In the genomic region with DNA sequence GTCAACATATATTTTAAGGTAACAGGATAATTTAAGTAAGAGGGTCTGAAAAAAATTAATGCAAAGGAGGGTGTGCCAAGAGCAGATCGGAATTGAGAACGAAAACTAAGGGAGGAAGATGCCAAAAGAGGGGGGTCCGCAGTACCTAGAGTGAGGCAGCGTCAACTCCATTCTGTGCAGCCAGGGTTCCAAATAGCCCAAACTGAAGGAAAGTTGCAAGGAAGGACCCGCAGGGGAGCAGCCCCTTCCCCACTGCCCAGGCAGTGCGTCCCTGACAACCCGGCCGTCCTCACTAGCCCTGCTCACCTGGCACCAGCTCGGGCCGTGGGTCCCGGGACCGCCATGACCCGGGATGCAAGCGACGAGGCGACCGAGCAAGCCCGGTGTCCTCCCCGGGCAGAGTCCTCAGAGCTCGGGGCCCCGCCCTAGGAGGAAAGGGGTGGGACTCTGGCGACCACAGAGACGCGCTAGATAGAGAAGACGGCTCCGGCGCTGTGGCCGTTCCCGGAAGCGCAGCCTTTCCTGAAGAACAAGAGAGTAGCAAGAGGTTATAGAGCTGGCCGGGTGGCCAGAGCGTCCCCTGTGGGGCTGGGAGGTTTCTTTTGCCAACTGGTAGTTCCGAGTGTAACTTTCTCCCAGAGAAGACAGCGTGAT, we compare ENCODE assay signal across 8 mouse cellular contexts. TPM values are rescaled to one million over a fixed set of nuclear protein-coding genes. Genes with fewer than 3 reads are reported as not detected.
A peak's percentile ranks its signal among the peaks of the same experiment; 100 is the strongest.
DNase-seq lines count a peak whose midpoint lies in the region; ATAC-seq and TF ChIP-seq lines count a peak whose summit lies in the region.

Gene Abcd4, minus strand, starts transcription at position 437 of the 654 bp plus-strand sequence.

- H3K27me3 ChIP-seq in C2C12 (ENCODE audit: control insufficient read depth, insufficient read depth, insufficient read length) (no peaks in the 10 kb centered on the region), myocyte (ENCODE audit: control insufficient read depth, insufficient read depth, insufficient read length) (no peaks in the 10 kb centered on the region)
- 0 out of 2 replicates have a peak, but pooled peaks cover 2% of the 10 kb centered on the region for H3K27me3 ChIP-seq in erythroblast, embryonic 14.5 days (ENCODE audit: control insufficient read depth)
- H3K27me3 ChIP-seq in heart, embryonic 11.5 days (ENCODE audit: control insufficient read depth, insufficient read depth, low read length) = no peaks in the 10 kb centered on the region
- peaks cover 3% of the 10 kb centered on the region; the same call in 1 of the 2 replicates for H3K27me3 ChIP-seq in kidney, embryonic 16.5 days (ENCODE audit: insufficient read depth, low read length)
- no peaks in the 10 kb centered on the region for H3K27me3 ChIP-seq in liver, adult 2 months (ENCODE audit: control insufficient read depth, insufficient read depth, low read length)
- no peaks in the 10 kb centered on the region for H3K27me3 ChIP-seq in splenic B cell, adult 2 months (ENCODE audit: control insufficient read depth, insufficient read depth, low read length, poor library complexity, severe bottlenecking)

- H3K4me1 ChIP-seq in erythroblast, embryonic 14.5 days (ENCODE audit: control insufficient read depth) = peaks cover 11% of the 10 kb centered on the region
- H3K4me1 ChIP-seq in heart, embryonic 11.5 days (ENCODE audit: control insufficient read depth, insufficient read depth, low read length) = peaks cover 6% of the 10 kb centered on the region; the same call in 1 of the 2 replicates
- peaks cover 21% of the 10 kb centered on the region for H3K4me1 ChIP-seq in kidney, embryonic 16.5 days (ENCODE audit: insufficient read depth, low read length)
- H3K4me1 ChIP-seq in liver, adult 2 months (ENCODE audit: control insufficient read depth, insufficient read depth, low read length) = no peaks in the 10 kb centered on the region

- H3K9ac ChIP-seq in heart, embryonic 11.5 days (ENCODE audit: low read depth, low read length) = peak within 1 kb of the TSS; percentile 81
- peak within 1 kb of the TSS; percentile 93 for H3K9ac ChIP-seq in kidney, embryonic 16.5 days (replicated peaks; ENCODE audit: low read length)
- peak within 1 kb of the TSS; percentile 99 for H3K9ac ChIP-seq in liver, adult 2 months (ENCODE audit: low read depth, low read length)

- peaks cover 36% of the 10 kb centered on the region for H3K79me2 ChIP-seq in C2C12 (ENCODE audit: control insufficient read depth, insufficient read depth)
- no peaks in the 10 kb centered on the region for H3K79me2 ChIP-seq in liver, adult 2 months (ENCODE audit: control insufficient read depth, insufficient read depth, low read length)
- H3K79me2 ChIP-seq in myocyte (ENCODE audit: control insufficient read depth, insufficient read depth) = peaks cover 12% of the 10 kb centered on the region

- peaks cover 12% of the 10 kb centered on the region for H3K79me3 ChIP-seq in C2C12 (ENCODE audit: low read depth)

- H3ac ChIP-seq in C2C12 (ENCODE audit: control insufficient read depth, insufficient read length, low read depth) = peak within 1 kb of the TSS; percentile 99
- H3ac ChIP-seq in myocyte (ENCODE audit: control insufficient read depth, insufficient read length) = peak within 1 kb of the TSS; percentile 26

- H3K4me3 ChIP-seq in C2C12 (ENCODE audit: insufficient read depth, poor library complexity, severe bottlenecking) (peak within 1 kb of the TSS; percentile 86), myocyte (peak within 1 kb of the TSS; percentile 43)
- peak within 1 kb of the TSS; percentile 77 for H3K4me3 ChIP-seq in erythroblast, embryonic 14.5 days (replicated peaks)
- H3K4me3 ChIP-seq in heart, embryonic 11.5 days (ENCODE audit: low read depth, low read length) = peak within 1 kb of the TSS; percentile 59
- peak within 1 kb of the TSS; percentile 95 for H3K4me3 ChIP-seq in kidney, embryonic 16.5 days (ENCODE audit: low read length)
- H3K4me3 ChIP-seq in liver, adult 2 months (ENCODE audit: insufficient read depth, low read depth, low read length) = peak within 1 kb of the TSS; percentile 100

- TF ChIP-seq POLR2A in brain, embryonic 14.5 days (IDR thresholded peaks at IDR 0.05; ENCODE audit: borderline replicate concordance, extremely low read depth, insufficient read depth, insufficient read length, poor library complexity, severe bottlenecking) = peak; percentile 73; the same call in 1 of the 2 replicates
- peak; percentile 75 for TF ChIP-seq POLR2A in liver, adult 2 months (IDR thresholded peaks at IDR 0.05; ENCODE audit: extremely low read depth, insufficient read depth, low read length)
- peak; percentile 98 for TF ChIP-seq POLR2A in myocyte (IDR thresholded peaks at IDR 0.05; ENCODE audit: insufficient read length, low read depth)

- no peaks in the 10 kb centered on the region for H3K9me3 ChIP-seq in erythroblast, embryonic 14.5 days (ENCODE audit: control insufficient read depth, low read length)
- no peaks in the 10 kb centered on the region for H3K9me3 ChIP-seq in heart, embryonic 11.5 days (replicated peaks; ENCODE audit: control insufficient read depth, low read length)
- H3K9me3 ChIP-seq in kidney, embryonic 16.5 days (ENCODE audit: low read length) = no peaks in the 10 kb centered on the region

- H3K36me3 ChIP-seq in C2C12 (ENCODE audit: control insufficient read depth, insufficient read depth) (peaks cover 16% of the 10 kb centered on the region), myocyte (ENCODE audit: control insufficient read depth, insufficient read depth) (peaks cover 8% of the 10 kb centered on the region)
- no peaks in the 10 kb centered on the region for H3K36me3 ChIP-seq in erythroblast, embryonic 14.5 days (ENCODE audit: control insufficient read depth)
- H3K36me3 ChIP-seq in heart, embryonic 11.5 days (ENCODE audit: control insufficient read depth, insufficient read depth, low read length) = no peaks in the 10 kb centered on the region
- no peaks in the 10 kb centered on the region for H3K36me3 ChIP-seq in kidney, embryonic 16.5 days (ENCODE audit: insufficient read depth, low read length)
- no peaks in the 10 kb centered on the region for H3K36me3 ChIP-seq in liver, adult 2 months (ENCODE audit: control insufficient read depth, insufficient read depth, low read length)
- no peaks in the 10 kb centered on the region for H3K36me3 ChIP-seq in splenic B cell, adult 2 months (ENCODE audit: control insufficient read depth, insufficient read depth, low read length, poor library complexity, severe bottlenecking)

- DNase-seq in brain, embryonic 14.5 days (ENCODE audit: low read depth) = peak; percentile 97
- DNase-seq in liver, adult 2 months (ENCODE audit: extremely low read depth, low read depth, low spot score) = peak; percentile 92
- peak; percentile 93 for DNase-seq in splenic B cell, adult 2 months (ENCODE audit: low read depth, low spot score)

- WGBS in heart, embryonic 11.5 days (ENCODE audit: insufficient replicate concordance) = under 1% methylated on average over 34 of the region's 34 CpGs
- WGBS in kidney, embryonic 16.5 days = 0% methylated on average over 34 of the region's 34 CpGs
- under 1% methylated on average over 34 of the region's 34 CpGs for WGBS in liver, adult 2 months

- peak; percentile 20 for TF ChIP-seq CTCF in C2C12 (IDR thresholded peaks at IDR 0.05; ENCODE audit: control insufficient read depth, insufficient read depth, insufficient read length)
- peak; percentile 61 for TF ChIP-seq CTCF in brain, embryonic 14.5 days (IDR thresholded peaks at IDR 0.05; ENCODE audit: borderline replicate concordance, extremely low read depth, insufficient read depth, insufficient read length)
- peak; percentile 62 for TF ChIP-seq CTCF in liver, adult 2 months (IDR thresholded peaks at IDR 0.05; ENCODE audit: low read depth, low read length)

- H3K27ac ChIP-seq in heart, embryonic 11.5 days (ENCODE audit: low read depth, low read length) = no peak within 1 kb of the TSS
- peak within 1 kb of the TSS; percentile 50; the same call in 1 of the 2 replicates for H3K27ac ChIP-seq in kidney, embryonic 16.5 days (ENCODE audit: low read length)
- H3K27ac ChIP-seq in liver, adult 2 months (replicated peaks; ENCODE audit: insufficient read depth, low read depth, low read length) = peak within 1 kb of the TSS; percentile 84

- ATAC-seq in heart, embryonic 11.5 days (replicated peaks; ENCODE audit: insufficient number of reproducible peaks, low FRiP score, low TSS enrichment) = peak; percentile 92
- peak; percentile 98 for ATAC-seq in kidney, embryonic 16.5 days (ENCODE audit: low FRiP score, low TSS enrichment)

- peak within 1 kb of the TSS; percentile 61 for H3K4me2 ChIP-seq in heart, embryonic 11.5 days
- peak within 1 kb of the TSS; percentile 78 for H3K4me2 ChIP-seq in kidney, embryonic 16.5 days (replicated peaks; ENCODE audit: low read depth, low read length)
- H3K4me2 ChIP-seq in myocyte (ENCODE audit: low read depth) = peak within 1 kb of the TSS; percentile 84

TF ChIP-seq in C2C12, 6 proteins besides CTCF, POLR2A, EP300 and RAD21:
- TF ChIP-seq MAX (IDR thresholded peaks at IDR 0.05) (peak; percentile 72), FOSL1 (IDR thresholded peaks at IDR 0.05; ENCODE audit: insufficient read depth, low read length, poor library complexity, severe bottlenecking) (no peak), MYOD1 (IDR thresholded peaks at IDR 0.05; ENCODE audit: control insufficient read depth, insufficient read length, low read depth) (no peak), MYOG (IDR thresholded peaks at IDR 0.05; ENCODE audit: control insufficient read depth, extremely low read depth, insufficient read length) (no peak)

TF ChIP-seq in myocyte, 11 proteins besides CTCF, POLR2A, EP300 and RAD21:
- TF ChIP-seq SRF (IDR thresholded peaks at IDR 0.05; ENCODE audit: control insufficient read depth, insufficient read length, low read depth) (peak; percentile 31), MYOD1 (IDR thresholded peaks at IDR 0.05; ENCODE audit: control insufficient read depth in 1 of 3, insufficient read length in 2 of 3, low read depth in 2 of 3) (no peak), CEBPB (IDR thresholded peaks at IDR 0.05; ENCODE audit: insufficient read depth, poor library complexity, severe bottlenecking) (no peak), MYOG (IDR thresholded peaks at IDR 0.05; ENCODE audit: control insufficient read depth in 1 of 3, insufficient read depth in 1 of 3, insufficient read length in 2 of 3, low read depth in 2 of 3) (peak in 1 of 3 experiments; percentile 12), POLR2AphosphoS2 (IDR thresholded peaks at IDR 0.05; ENCODE audit: insufficient read length, low read depth) (peak; percentile 81)

RNA-seq across cellular contexts. Expression of gene Abcd4, which starts in this region (rescaled TPM):
- polyA plus RNA-seq in C2C12 (2012; fragmentation: generic; extraction: Trizol) (8.5 TPM), myocyte (2012; fragmentation: generic; extraction: Trizol) (16.4 TPM)
- 25.1 and 34.0 TPM in 2 replicates for polyA plus RNA-seq in brain, embryonic 14.5 days (2012; rRNA removed)
- polyA plus RNA-seq in erythroblast, embryonic 14.5 days (2012) = 0.03 TPM in 2 replicates
- polyA plus RNA-seq in heart, embryonic 11.5 days (2014; fragmentation: Nextera tagmentation; extraction: Ambion mirVana) = 8.6 and 9.5 TPM in 2 replicates
- polyA plus RNA-seq in kidney, embryonic 16.5 days (2015; fragmentation: Nextera tagmentation; extraction: Ambion mirVana) = 22.4 and 24.6 TPM in 2 replicates
- 5.8 and 6.5 TPM in 2 replicates for total RNA-seq in liver, adult 2 months (2014; rRNA removed)
- polyA plus RNA-seq in liver, adult 2 months (2012; rRNA removed) = 12.5 and 14.2 TPM in 2 replicates

Comparison
In these comparisons a context has a peak if more than half of its experiments do, and no peak if none do; other contexts are left out.
1. H3K4me3 ChIP-seq: peak in every context shown above with its lines; median percentile 100 in liver, adult 2 months; 95 in kidney, embryonic 16.5 days; 86 in C2C12; 77 in erythroblast, embryonic 14.5 days; 59 in heart, embryonic 11.5 days; 43 in myocyte.